Mouse (Mus musculus) forebrain, embryonic 11.5 days (tissue): ENCODE results near the gene Evi2b. TPM values are rescaled to one million over a fixed set of nuclear protein-coding genes. Genes with fewer than 3 reads are reported as not detected.

ENCODE experiments used
- ATAC-seq: fragments of 200-750 bp; cut with Nextera tagmentation; replicated peaks from 2 replicates; pipeline ENCODE4 v1.8.0; 2017; ENCODE audit warnings: moderate TSS enrichment; ENCODE audit not compliant: low FRiP score
- DNase-seq: peaks from one replicate; pipeline ENCODE4 v3.0.0-alpha.2; 2017; ENCODE audit warnings: low spot score
- H3K27ac ChIP-seq: fragments of 300-500 bp; sonication (generic); 2 replicates; pipeline ENCODE4 v1.5.1; 2014; ENCODE audit warnings: low read depth, low read length
- H3K27me3 ChIP-seq: fragments of 300-500 bp; sonication (generic); 2 replicates; pipeline ENCODE4 v1.6.1; 2014; ENCODE audit warnings: mild to moderate bottlenecking, low read length, mixed read lengths; ENCODE audit not compliant: control insufficient read depth, insufficient read depth
- H3K36me3 ChIP-seq: fragments of 300-500 bp; sonication (generic); 2 replicates; pipeline ENCODE4 v1.6.1; 2014; ENCODE audit warnings: mild to moderate bottlenecking, low read length, moderate library complexity, mixed read lengths; ENCODE audit not compliant: control insufficient read depth, insufficient read depth
- H3K4me1 ChIP-seq: fragments of 300-500 bp; sonication (generic); replicated peaks from 2 replicates; pipeline ENCODE4 v1.6.1; 2014; ENCODE audit warnings: low read length, mixed read lengths; ENCODE audit not compliant: control insufficient read depth, insufficient read depth
- H3K4me2 ChIP-seq: fragments of 300-500 bp; sonication (generic); 2 replicates; pipeline ENCODE4 v1.6.1; 2014; ENCODE audit warnings: low read depth, mild to moderate bottlenecking, low read length, moderate library complexity, mixed read lengths; ENCODE audit not compliant: severe bottlenecking
- H3K4me3 ChIP-seq: fragments of 300-500 bp; sonication (generic); 2 replicates; pipeline ENCODE4 v1.5.1; 2014; ENCODE audit warnings: low read depth, low read length
- H3K9ac ChIP-seq: fragments of 300-500 bp; sonication (generic); 2 replicates; pipeline ENCODE4 v1.6.1; 2014; ENCODE audit warnings: low read length
- H3K9me3 ChIP-seq: fragments of 300-500 bp; sonication (generic); 2 replicates; pipeline ENCODE4 v1.6.1; 2016; ENCODE audit warnings: low read length, mixed read lengths; ENCODE audit not compliant: control insufficient read depth
- WGBS: fragments of 180-500 bp; shearing (Covaris S2); extraction: QIAGEN DNeasy Blood & Tissue Kit; methylation state at CpG from one replicate; pipeline ENCODE4 v1.1.7; 2014; 5-methylcytosine and 5-hydroxymethylcytosine counted together
- polyA plus RNA-seq: library from polyadenylated mRNA; unstranded; fragments of >200 nt; fragmentation: Nextera tagmentation; extraction: Ambion mirVana; gene quantifications from 2 replicates; pipeline ENCODE4 v1.2.1, GENCODE M21; 2014

Gene Evi2b
- polyA plus RNA-seq, result 0.21 and 0.57 TPM in 2 replicates

- H3K4me1 ChIP-seq, result no peaks in the 10 kb centered on the region
- H3K36me3 ChIP-seq, result no peaks in the 10 kb centered on the region
- H3K27me3 ChIP-seq, result no peaks in the 10 kb centered on the region
- no peak for ATAC-seq
- no peak within 1 kb of the TSS for H3K4me2 ChIP-seq
- no peak within 1 kb of the TSS for H3K9ac ChIP-seq
- no peak within 1 kb of the TSS for H3K27ac ChIP-seq
- no peak for DNase-seq
- no peaks in the 10 kb centered on the region for H3K9me3 ChIP-seq
- H3K4me3 ChIP-seq, result no peak within 1 kb of the TSS
- 89% methylated on average over 10 of the region's 10 CpGs for WGBS
These were observed at the start of gene Evi2b for GRCm38 (mm10) chr11:79523560-79524309. Gene Evi2b, minus strand, starts transcription at chr11:79523762.

- Histone ChIP-seq H3K27ac (no peak overlapping the region), H3K27me3 (no peaks in the 10 kb centered on the region), H3K36me3 (peaks cover 16% of the 10 kb centered on the region), H3K9me3 (no peaks in the 10 kb centered on the region), H3K9ac (no peak overlapping the region), H3K4me3 (no peak overlapping the region), H3K4me2 (no peak overlapping the region), H3K4me1 (no peaks in the 10 kb centered on the region)
- 94% methylated on average over 2 of the region's 2 CpGs for WGBS
- no peak for ATAC-seq
- no peak for DNase-seq
These were observed 46.8 kb upstream of the Evi2b start for GRCm38 (mm10) chr11:79570319-79570718.

GRCm38 (mm10) chr11:79568197-79568911 is 44.8 kb upstream of the Evi2b start:
- H3K9me3 ChIP-seq, result no peaks in the 10 kb centered on the region
- H3K36me3 ChIP-seq, result peaks cover 20% of the 10 kb centered on the region
- 94% methylated on average over 11 of the region's 11 CpGs for WGBS
- DNase-seq, result no peak
- H3K4me3 ChIP-seq, result no peak overlapping the region
- H3K27me3 ChIP-seq, result no peaks in the 10 kb centered on the region
- H3K9ac ChIP-seq, result no peak overlapping the region
- H3K4me2 ChIP-seq, result no peak overlapping the region
- H3K27ac ChIP-seq, result no peak overlapping the region
- no peaks in the 10 kb centered on the region for H3K4me1 ChIP-seq
- no peak for ATAC-seq

- no peak for DNase-seq
- 48% methylated on average over 1 of the region's 1 CpGs for WGBS
- Histone ChIP-seq H3K4me3 (no peak overlapping the region), H3K4me2 (no peak overlapping the region), H3K27me3 (no peaks in the 10 kb centered on the region), H3K27ac (no peak overlapping the region), H3K4me1 (no peaks in the 10 kb centered on the region), H3K36me3 (peaks cover 20% of the 10 kb centered on the region), H3K9me3 (no peaks in the 10 kb centered on the region), H3K9ac (no peak overlapping the region)
- ATAC-seq, result no peak
These were observed 43.4 kb upstream of the Evi2b start for GRCm38 (mm10) chr11:79566947-79567346.

GRCm38 (mm10) chr11:79563493-79563892 is 39.9 kb upstream of the Evi2b start:
- no peak for ATAC-seq
- Histone ChIP-seq H3K27ac (no peak overlapping the region), H3K9ac (no peak overlapping the region), H3K4me1 (no peaks in the 10 kb centered on the region), H3K9me3 (no peaks in the 10 kb centered on the region), H3K36me3 (peaks cover 12% of the 10 kb centered on the region), H3K4me2 (no peak overlapping the region), H3K4me3 (no peak overlapping the region), H3K27me3 (no peaks in the 10 kb centered on the region)
- 94% methylated on average over 7 of the region's 7 CpGs for WGBS
- no peak for DNase-seq

- no peak overlapping the region for H3K9ac ChIP-seq
- H3K36me3 ChIP-seq, result peaks cover 6% of the 10 kb centered on the region; the same call in 1 of the 2 replicates
- ATAC-seq (no peak), DNase-seq (no peak)
- H3K4me3 ChIP-seq, result no peak overlapping the region
- H3K27ac ChIP-seq, result no peak overlapping the region
- no peaks in the 10 kb centered on the region for H3K27me3 ChIP-seq
- H3K4me2 ChIP-seq, result no peak overlapping the region
- H3K9me3 ChIP-seq, result no peaks in the 10 kb centered on the region
- H3K4me1 ChIP-seq, result no peaks in the 10 kb centered on the region
- 92% methylated on average over 4 of the region's 4 CpGs for WGBS
These were observed 37.0 kb upstream of the Evi2b start for GRCm38 (mm10) chr11:79560536-79560935.

- Histone ChIP-seq H3K9me3 (no peaks in the 10 kb centered on the region), H3K36me3 (peaks cover 3% of the 10 kb centered on the region; the same call in 1 of the 2 replicates), H3K27me3 (no peaks in the 10 kb centered on the region), H3K4me2 (no peak overlapping the region), H3K4me1 (no peaks in the 10 kb centered on the region), H3K4me3 (no peak overlapping the region), H3K9ac (no peak overlapping the region), H3K27ac (no peak overlapping the region)
- ATAC-seq (no peak), DNase-seq (no peak)
- WGBS, result 81% methylated on average over 1 of the region's 1 CpGs
These were observed 29.1 kb upstream of the Evi2b start for GRCm38 (mm10) chr11:79552622-79553021.

- ATAC-seq (no peak), DNase-seq (no peak)
- H3K4me1 ChIP-seq, result no peaks in the 10 kb centered on the region
- no peak overlapping the region for H3K27ac ChIP-seq
- H3K27me3 ChIP-seq, result no peaks in the 10 kb centered on the region
- H3K9me3 ChIP-seq, result no peaks in the 10 kb centered on the region
- no peak overlapping the region for H3K4me2 ChIP-seq
- WGBS, result 92% methylated on average over 3 of the region's 3 CpGs
- H3K4me3 ChIP-seq, result no peak overlapping the region
- no peaks in the 10 kb centered on the region; the same call in 1 of the 2 replicates for H3K36me3 ChIP-seq
- no peak overlapping the region for H3K9ac ChIP-seq
These were observed 12.7 kb upstream of the Evi2b start for GRCm38 (mm10) chr11:79536293-79536692.
